Mouse (Mus musculus) heart, postnatal 0 days (tissue): ENCODE measurements around the gene 4931422A03Rik.

Experiments
- CTCF ChIP-seq: IDR thresholded peaks from 2 replicates; pipeline ENCODE4 v1.5.1; 2016; ENCODE audit warnings: antibody characterized with exemption, control low read depth, low read depth
- EP300 ChIP-seq: IDR thresholded peaks from 2 replicates; pipeline ENCODE4 v1.6.1; 2016; ENCODE audit warnings: antibody characterized with exemption, low read depth

DNA sequence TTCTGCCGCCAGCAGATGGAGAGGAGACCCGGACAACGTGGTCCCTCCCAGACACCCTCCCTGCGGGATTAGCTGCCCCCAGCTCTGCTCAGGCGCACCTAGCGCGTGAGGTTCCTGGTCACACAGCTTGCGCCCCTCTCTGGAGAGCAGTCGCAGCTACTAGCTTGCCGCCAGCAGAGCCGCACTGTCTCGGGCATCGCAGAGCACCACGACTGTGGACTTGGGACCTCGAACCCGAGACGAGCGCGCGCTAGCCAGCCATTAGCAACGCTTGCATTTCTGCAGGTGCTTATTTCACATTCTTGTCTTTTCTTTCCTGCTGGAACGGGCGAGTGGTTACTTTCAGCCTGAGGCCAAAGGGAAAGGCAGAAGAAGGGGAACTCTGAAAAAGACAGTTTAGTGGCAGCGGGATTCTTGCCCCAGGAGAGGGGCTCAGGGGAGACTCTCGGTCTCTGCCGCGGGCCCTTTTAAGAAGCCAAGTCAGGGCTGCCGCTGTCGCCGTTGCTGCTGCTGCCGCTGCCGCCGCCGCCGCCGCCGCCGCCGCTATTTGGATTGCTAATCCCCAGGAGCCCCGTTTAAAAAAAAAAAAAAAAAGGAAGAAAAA, 58.6 kb downstream of the 4931422A03Rik start:
- TF ChIP-seq CTCF, result peak; percentile 29; the same call in 1 of the 2 replicates
- TF ChIP-seq EP300, result no peak
